7 mouse cellular contexts compared by ENCODE assay signal in the genomic region with DNA sequence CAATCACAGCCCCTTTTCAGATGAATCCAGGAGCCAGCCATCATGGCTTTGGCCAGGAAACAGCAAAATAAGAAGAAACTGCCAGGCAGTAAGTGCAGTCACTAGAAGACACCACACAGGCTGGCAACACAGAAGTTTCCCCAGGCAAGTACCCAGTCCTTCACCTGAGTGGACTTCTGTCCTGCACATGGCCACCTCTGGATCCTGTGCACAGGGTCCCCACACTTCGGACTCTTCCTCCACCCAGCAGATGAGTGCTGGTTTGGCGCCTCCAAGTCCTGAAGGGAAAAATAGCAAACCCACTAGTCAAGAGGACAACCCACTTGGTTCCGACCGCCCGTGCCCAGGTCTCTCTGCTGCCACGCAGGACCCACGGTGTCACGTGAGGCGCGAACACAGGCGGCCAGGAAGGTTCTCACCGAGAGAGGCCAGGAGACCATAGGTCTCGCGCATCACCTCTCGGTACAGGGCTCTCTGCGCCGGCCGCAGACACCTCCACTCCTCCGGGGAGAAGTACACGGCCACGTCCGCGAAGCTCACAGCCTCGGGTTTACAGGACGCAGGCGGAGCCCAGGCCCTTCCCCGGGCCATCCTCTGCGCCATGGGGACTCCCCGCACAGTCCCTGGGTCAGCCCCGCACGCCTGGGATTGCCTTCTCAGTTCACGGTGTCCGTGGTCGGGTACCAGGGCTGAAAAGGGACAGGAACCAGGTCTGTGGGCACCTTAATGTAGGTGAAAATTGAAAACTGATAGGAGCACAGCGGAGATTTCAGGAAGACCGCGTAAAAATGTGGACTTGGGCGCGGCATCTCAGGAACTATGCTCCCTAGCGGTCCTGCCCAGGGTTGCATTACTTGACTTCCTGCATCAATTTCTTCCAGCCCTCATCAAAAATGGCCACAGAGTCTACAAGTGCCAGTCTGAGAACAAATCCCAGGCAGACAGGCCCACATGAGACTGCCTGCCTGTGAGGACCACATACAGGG. TPM values are rescaled to one million over a fixed set of nuclear protein-coding genes. Genes with fewer than 3 reads are reported as not detected.
A peak's percentile ranks its signal among the peaks of the same experiment; 100 is the strongest.
DNase-seq lines count a peak whose midpoint lies in the region; ATAC-seq lines count a peak whose summit lies in the region.
"Not testable (repeated sequence)": the region's sequence is repeated elsewhere in the genome, so short reads cannot be mapped to it uniquely, and the experiment has no call there.

A gene (minus strand): TSS at position 821 of the 986 bp plus-strand sequence.

- peak; percentile 88 to 97 for DNase-seq in adrenal gland, adult (ENCODE audit: inconsistent age in 2 of 2, low spot score in 1 of 2)
- peak; percentile 93 for DNase-seq in embryo, embryonic 11 days
- DNase-seq in gastrocnemius, postnatal 25 days, result peak; percentile 69
- DNase-seq in intestine, embryonic 14.5 days (ENCODE audit: low spot score), result peak; percentile 92
- peak; percentile 89 to 92 for DNase-seq in left cerebral cortex, postnatal 14 days (ENCODE audit: low spot score in 2 of 2)
- DNase-seq in mesoderm, embryonic 11.5 days (ENCODE audit: low read depth, low spot score), result peak; percentile 85
- peak; percentile 62 to 70 for DNase-seq in right cerebral cortex, postnatal 36 days (ENCODE audit: low spot score in 2 of 2)

- 4% methylated on average over 40 of the region's 40 CpGs for WGBS in intestine, embryonic 14.5 days

- intact Hi-C loops in left cerebral cortex, postnatal 14 days (cut with DNase I), result not testable (repeated sequence)

- not testable (repeated sequence) for H3K9me3 ChIP-seq in intestine, embryonic 14.5 days (ENCODE audit: control insufficient read depth, low read length)

- not testable (repeated sequence) for H3K36me3 ChIP-seq in intestine, embryonic 14.5 days (ENCODE audit: control insufficient read depth, insufficient read depth, low read length)

- H3K4me2 ChIP-seq in intestine, embryonic 14.5 days (ENCODE audit: low read length), result peak within 1 kb of the TSS; percentile 90

- not testable (repeated sequence) for H3K27me3 ChIP-seq in intestine, embryonic 14.5 days (replicated peaks; ENCODE audit: control insufficient read depth, insufficient read depth, low read length)

- H3K9ac ChIP-seq in intestine, embryonic 14.5 days (ENCODE audit: low read length), result peak within 1 kb of the TSS; percentile 70

- peak within 1 kb of the TSS; percentile 64; the same call in 1 of the 2 replicates for H3K27ac ChIP-seq in intestine, embryonic 14.5 days (ENCODE audit: low read depth)

- H3K4me3 ChIP-seq in intestine, embryonic 14.5 days (ENCODE audit: low read depth, low read length), result peak within 1 kb of the TSS; percentile 49

- ATAC-seq in intestine, embryonic 14.5 days (replicated peaks; ENCODE audit: low FRiP score, low TSS enrichment, low read depth), result peak; percentile 79

- not testable (repeated sequence) for H3K4me1 ChIP-seq in intestine, embryonic 14.5 days (replicated peaks; ENCODE audit: control insufficient read depth, insufficient read depth, low read length)

RNA-seq across cellular contexts. Expression of the gene that starts here (rescaled TPM):
- 1 to 10 TPM; 1.7 TPM for total RNA-seq in gastrocnemius, postnatal 25 days (2021)
- 9.6 and 10.6 TPM in 2 replicates for polyA plus RNA-seq in intestine, embryonic 14.5 days (2014; fragmentation: Nextera tagmentation; extraction: Ambion mirVana)
- 1 to 10 TPM; 2.9 to 4.1 TPM for total RNA-seq in left cerebral cortex, postnatal 14 days (2021)

Comparison
In these comparisons a context has a peak if more than half of its experiments do, and no peak if none do; other contexts are left out.
1. Peak in every context shown above with its lines: DNase-seq, ATAC-seq, H3K4me3 ChIP-seq and H3K27ac ChIP-seq.